Mouse (Mus musculus) thymus, adult 2 months (tissue): Measurements from ENCODE around the gene Tvp23b.

Experiments
- CTCF ChIP-seq: fragments of 200-500 bp; IDR thresholded peaks from 2 replicates; pipeline ENCODE4 v1.5.1; 2012; ENCODE audit warnings: mild to moderate bottlenecking, control low read depth, low read length, moderate library complexity, borderline replicate concordance; ENCODE audit not compliant: control insufficient read depth, poor library complexity, insufficient read depth; ENCODE audit errors: extremely low read depth
- POLR2A ChIP-seq: fragments of 200-500 bp; IDR thresholded peaks from 2 replicates; pipeline ENCODE4 v1.6.1; 2012; ENCODE audit warnings: mild to moderate bottlenecking, low read length, control low read depth, moderate library complexity; ENCODE audit not compliant: control insufficient read depth, poor library complexity, insufficient read depth; ENCODE audit errors: extremely low read depth

- TF ChIP-seq POLR2A (no peak), CTCF (no peak)
These were observed 75.5 kb downstream of the Tvp23b start for GRCm38 (mm10) chr11:62954766-62955165.
